Mouse (Mus musculus): ENCODE data around the gene Abhd12. TPM values are rescaled to one million over a fixed set of nuclear protein-coding genes. Genes with fewer than 3 reads are reported as not detected.

Gene Abhd12
- polyA plus RNA-seq, 1 experiment: 62.6 TPM

DNA sequence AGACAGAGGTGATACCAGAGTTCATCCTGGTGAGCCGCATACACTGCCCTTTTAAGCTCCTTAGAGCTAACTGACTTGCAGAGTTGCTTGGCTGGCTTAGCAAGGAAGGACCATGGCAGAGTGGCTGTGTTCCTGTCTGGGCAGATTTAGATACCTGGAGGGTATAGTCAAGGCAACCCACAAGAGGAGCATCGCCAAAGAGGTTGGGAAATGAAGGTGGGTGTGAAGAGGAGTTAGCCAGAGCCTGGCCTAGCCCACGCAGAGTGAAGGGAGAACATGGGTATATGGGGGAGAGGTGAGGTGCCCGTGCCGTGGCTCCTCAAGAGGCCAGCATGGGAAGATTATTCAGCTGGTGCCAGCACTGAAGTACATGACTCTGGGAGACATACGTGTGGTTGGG, 91.7 kb downstream of the Abhd12 start:
- H3K27ac ChIP-seq (ENCODE audit: insufficient read depth, low read depth, low read length): no peak overlapping the region
- no peaks in the 10 kb centered on the region for H3K27me3 ChIP-seq (replicated peaks; ENCODE audit: control insufficient read depth, insufficient read depth, low read length)
- H3K4me3 ChIP-seq (ENCODE audit: insufficient read depth, low read depth, low read length): no peak overlapping the region
- no peak for TF ChIP-seq POLR2A (IDR thresholded peaks at IDR 0.05; ENCODE audit: low read depth, low read length)
- TF ChIP-seq CTCF (conservative IDR thresholded peaks at IDR 0.05; ENCODE audit: insufficient read depth, insufficient read length, low read depth, low read length): no peak
- WGBS: 94% methylated on average over 6 of the region's 6 CpGs
- DNase-seq: no peak
- no peaks in the 10 kb centered on the region for H3K4me1 ChIP-seq (ENCODE audit: control insufficient read depth, insufficient read depth, low read length)
- H3K36me3 ChIP-seq (ENCODE audit: control insufficient read depth, insufficient read depth, low read length): no peaks in the 10 kb centered on the region

DNA sequence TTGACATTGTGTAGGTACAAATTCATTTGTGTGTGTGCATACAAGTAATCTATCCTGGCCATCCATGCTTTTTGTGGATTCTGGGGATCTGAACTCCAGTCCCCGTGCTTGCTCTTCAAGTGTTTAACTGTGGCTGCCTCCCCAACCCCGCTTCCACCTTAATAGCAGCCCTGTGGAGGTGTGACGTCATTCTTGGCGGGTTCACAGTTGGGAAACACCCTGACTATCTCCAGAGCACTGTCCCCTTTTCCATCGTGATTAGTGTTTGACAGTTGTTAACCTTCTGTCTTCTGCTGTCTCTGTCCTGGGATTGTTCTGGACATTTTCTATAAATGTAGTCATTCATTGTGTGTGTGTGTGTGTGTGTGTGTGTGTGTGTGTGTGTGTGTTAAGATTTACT, 93.9 kb downstream of the Abhd12 start:
- TF ChIP-seq CTCF (conservative IDR thresholded peaks at IDR 0.05; ENCODE audit: insufficient read depth, insufficient read length, low read depth, low read length) (no peak), POLR2A (IDR thresholded peaks at IDR 0.05; ENCODE audit: low read depth, low read length) (no peak)
- Histone ChIP-seq H3K27ac (ENCODE audit: insufficient read depth, low read depth, low read length) (no peak overlapping the region), H3K4me1 (ENCODE audit: control insufficient read depth, insufficient read depth, low read length) (no peaks in the 10 kb centered on the region), H3K4me3 (ENCODE audit: insufficient read depth, low read depth, low read length) (no peak overlapping the region), H3K36me3 (ENCODE audit: control insufficient read depth, insufficient read depth, low read length) (no peaks in the 10 kb centered on the region), H3K27me3 (replicated peaks; ENCODE audit: control insufficient read depth, insufficient read depth, low read length) (no peaks in the 10 kb centered on the region)
- no peak for DNase-seq
- WGBS: 83% methylated on average over 5 of the region's 5 CpGs

DNA sequence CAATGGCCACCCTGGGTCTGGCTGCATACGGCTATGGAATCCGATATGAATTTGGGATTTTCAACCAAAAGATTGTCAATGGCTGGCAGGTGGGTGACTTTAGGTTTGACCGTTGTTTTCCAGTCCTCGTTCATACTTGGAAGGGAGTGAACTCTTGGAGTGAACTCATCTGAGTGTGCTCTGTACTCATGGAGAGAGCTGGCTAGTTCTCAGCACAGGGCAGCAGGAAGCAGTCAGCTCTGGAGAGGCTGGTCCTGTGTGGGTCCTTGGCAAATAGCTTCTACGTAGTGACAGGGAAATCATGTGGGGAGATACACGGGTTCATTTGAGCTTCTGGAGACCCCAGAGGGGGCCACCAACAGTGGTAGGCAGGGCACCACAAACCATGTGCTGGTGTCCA, 95.7 kb downstream of the Abhd12 start:
- no peak overlapping the region for H3K27ac ChIP-seq (ENCODE audit: insufficient read depth, low read depth, low read length)
- H3K36me3 ChIP-seq (ENCODE audit: control insufficient read depth, insufficient read depth, low read length): no peaks in the 10 kb centered on the region

DNA sequence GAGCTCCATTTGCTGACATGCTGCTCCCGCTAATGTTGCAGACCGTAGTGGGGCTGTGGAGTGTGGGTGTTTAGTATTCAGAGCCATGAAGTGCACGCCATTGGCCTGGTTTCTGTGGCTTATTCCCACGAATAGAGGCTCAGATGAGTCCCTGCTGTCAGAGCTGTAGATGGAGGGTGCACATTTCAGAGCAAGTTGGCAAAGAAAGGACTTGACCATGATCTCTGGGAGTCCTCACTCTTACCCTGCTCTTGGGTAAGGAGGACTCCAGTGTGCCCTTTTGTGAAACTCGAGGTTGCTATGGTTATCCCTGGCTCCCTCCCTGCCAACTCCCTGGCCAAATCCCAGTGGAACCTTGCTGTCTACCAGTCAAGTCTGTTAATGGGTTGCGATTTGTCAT, 96.2 kb downstream of the Abhd12 start:
- Histone ChIP-seq H3K27ac (ENCODE audit: insufficient read depth, low read depth, low read length) (no peak overlapping the region), H3K4me3 (ENCODE audit: insufficient read depth, low read depth, low read length) (no peak overlapping the region), H3K27me3 (replicated peaks; ENCODE audit: control insufficient read depth, insufficient read depth, low read length) (no peaks in the 10 kb centered on the region), H3K4me1 (ENCODE audit: control insufficient read depth, insufficient read depth, low read length) (no peaks in the 10 kb centered on the region), H3K36me3 (ENCODE audit: control insufficient read depth, insufficient read depth, low read length) (no peaks in the 10 kb centered on the region)
- DNase-seq: no peak
- WGBS: 81% methylated on average over 6 of the region's 6 CpGs
- TF ChIP-seq CTCF (conservative IDR thresholded peaks at IDR 0.05; ENCODE audit: insufficient read depth, insufficient read length, low read depth, low read length): no peak
- TF ChIP-seq POLR2A (IDR thresholded peaks at IDR 0.05; ENCODE audit: low read depth, low read length): no peak

More for the DNA sequence above, 95.7 kb downstream of the Abhd12 start:
- no peak for TF ChIP-seq POLR2A (IDR thresholded peaks at IDR 0.05; ENCODE audit: low read depth, low read length)
- TF ChIP-seq CTCF (conservative IDR thresholded peaks at IDR 0.05; ENCODE audit: insufficient read depth, insufficient read length, low read depth, low read length): no peak
- Histone ChIP-seq H3K4me3 (ENCODE audit: insufficient read depth, low read depth, low read length) (no peak overlapping the region), H3K4me1 (ENCODE audit: control insufficient read depth, insufficient read depth, low read length) (no peaks in the 10 kb centered on the region), H3K27me3 (replicated peaks; ENCODE audit: control insufficient read depth, insufficient read depth, low read length) (no peaks in the 10 kb centered on the region)
- WGBS: 94% methylated on average over 6 of the region's 6 CpGs
- no peak for DNase-seq

DNA sequence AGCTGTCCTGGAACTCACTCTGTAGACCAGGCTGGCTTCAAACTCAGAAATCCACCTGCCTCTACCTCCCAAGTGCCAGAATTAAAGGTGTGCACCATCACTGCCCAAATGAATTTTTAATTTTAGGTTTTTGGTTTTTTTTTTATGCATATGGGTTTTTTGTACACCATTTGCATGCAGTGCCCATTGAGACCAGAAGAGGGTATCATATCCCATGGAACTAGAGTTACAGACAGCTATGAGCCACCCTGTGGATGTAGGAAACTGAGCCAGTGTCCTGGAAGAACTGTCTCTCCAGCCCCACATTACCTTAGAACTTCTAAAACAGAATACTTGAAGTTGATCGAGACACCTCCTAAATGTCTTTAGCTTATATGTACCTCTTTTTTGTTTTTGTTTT, 101.5 kb downstream of the Abhd12 start:
- TF ChIP-seq CTCF (conservative IDR thresholded peaks at IDR 0.05; ENCODE audit: insufficient read depth, insufficient read length, low read depth, low read length) (0 out of 2 replicates have a peak, but pooled peaks have one; percentile 22), POLR2A (IDR thresholded peaks at IDR 0.05; ENCODE audit: low read depth, low read length) (no peak)
- Histone ChIP-seq H3K27me3 (replicated peaks; ENCODE audit: control insufficient read depth, insufficient read depth, low read length) (no peaks in the 10 kb centered on the region), H3K36me3 (ENCODE audit: control insufficient read depth, insufficient read depth, low read length) (no peaks in the 10 kb centered on the region), H3K4me1 (ENCODE audit: control insufficient read depth, insufficient read depth, low read length) (no peaks in the 10 kb centered on the region), H3K4me3 (ENCODE audit: insufficient read depth, low read depth, low read length) (no peak overlapping the region), H3K27ac (ENCODE audit: insufficient read depth, low read depth, low read length) (no peak overlapping the region)
- WGBS: 92% methylated on average over 1 of the region's 1 CpGs
- DNase-seq: peak; percentile 40

DNA sequence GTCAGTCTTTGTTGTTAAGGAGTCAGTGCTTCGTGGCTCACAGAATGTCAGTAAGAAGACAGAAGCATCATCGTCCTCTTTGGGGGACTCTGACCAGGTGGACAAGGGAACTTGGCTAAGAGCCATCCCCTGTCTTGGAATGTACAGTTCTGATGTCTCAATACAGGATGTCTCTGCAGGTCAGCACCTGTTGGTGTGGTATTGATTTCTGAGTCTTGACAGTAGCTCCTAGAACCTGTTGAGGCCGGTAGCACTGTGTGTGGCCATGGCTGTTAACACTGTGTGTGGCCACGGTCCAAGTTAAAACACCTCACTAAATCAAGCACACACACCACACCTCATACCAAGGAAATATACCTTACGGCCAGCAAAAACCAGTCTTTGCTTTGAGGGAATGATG, 103.9 kb downstream of the Abhd12 start:
- TF ChIP-seq CTCF (conservative IDR thresholded peaks at IDR 0.05; ENCODE audit: insufficient read depth, insufficient read length, low read depth, low read length): no peak
- no peak for TF ChIP-seq POLR2A (IDR thresholded peaks at IDR 0.05; ENCODE audit: low read depth, low read length)
- WGBS: 71% methylated on average over 5 of the region's 5 CpGs
- no peaks in the 10 kb centered on the region for H3K36me3 ChIP-seq (ENCODE audit: control insufficient read depth, insufficient read depth, low read length)
- no peaks in the 10 kb centered on the region for H3K4me1 ChIP-seq (ENCODE audit: control insufficient read depth, insufficient read depth, low read length)
- no peak for DNase-seq
- H3K27me3 ChIP-seq (replicated peaks; ENCODE audit: control insufficient read depth, insufficient read depth, low read length): no peaks in the 10 kb centered on the region
- H3K27ac ChIP-seq (ENCODE audit: insufficient read depth, low read depth, low read length): no peak overlapping the region
- H3K4me3 ChIP-seq (ENCODE audit: insufficient read depth, low read depth, low read length): no peak overlapping the region

DNA sequence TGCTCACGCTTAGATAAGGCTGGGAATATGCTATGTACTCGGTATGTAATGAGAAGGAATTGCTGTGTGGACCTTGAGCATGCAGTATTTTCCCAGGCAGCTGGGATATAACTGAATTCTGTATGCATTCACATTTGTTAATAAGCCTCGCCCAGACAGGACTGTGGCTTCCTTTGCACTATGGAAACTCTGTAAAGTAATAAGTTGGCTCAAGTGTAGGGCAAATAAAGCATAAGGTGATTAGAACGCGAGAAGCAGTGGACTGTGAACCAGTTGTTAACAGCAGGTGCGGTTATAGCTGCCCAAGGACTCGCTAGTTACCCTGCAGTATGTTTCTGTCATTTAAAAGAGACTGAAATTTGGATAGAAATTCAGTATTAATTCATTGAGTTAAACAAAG, 106.5 kb downstream of the Abhd12 start:
- Histone ChIP-seq H3K27ac (ENCODE audit: insufficient read depth, low read depth, low read length) (no peak overlapping the region), H3K4me1 (ENCODE audit: control insufficient read depth, insufficient read depth, low read length) (no peaks in the 10 kb centered on the region), H3K27me3 (replicated peaks; ENCODE audit: control insufficient read depth, insufficient read depth, low read length) (no peaks in the 10 kb centered on the region), H3K36me3 (ENCODE audit: control insufficient read depth, insufficient read depth, low read length) (no peaks in the 10 kb centered on the region; the same call in 1 of the 2 replicates), H3K4me3 (ENCODE audit: insufficient read depth, low read depth, low read length) (no peak overlapping the region)
- TF ChIP-seq POLR2A (IDR thresholded peaks at IDR 0.05; ENCODE audit: low read depth, low read length) (no peak), CTCF (conservative IDR thresholded peaks at IDR 0.05; ENCODE audit: insufficient read depth, insufficient read length, low read depth, low read length) (no peak)
- DNase-seq: no peak
- 68% methylated on average over 7 of the region's 7 CpGs for WGBS
